Mouse (Mus musculus): ENCODE measurements at regions not wholly inside any gene's neighbourhood (a gene's known extent, or its start where the extent isn't known, plus 50 kb on each side); places are given as distances from the start of the nearest gene placed in this dataset.

DNA sequence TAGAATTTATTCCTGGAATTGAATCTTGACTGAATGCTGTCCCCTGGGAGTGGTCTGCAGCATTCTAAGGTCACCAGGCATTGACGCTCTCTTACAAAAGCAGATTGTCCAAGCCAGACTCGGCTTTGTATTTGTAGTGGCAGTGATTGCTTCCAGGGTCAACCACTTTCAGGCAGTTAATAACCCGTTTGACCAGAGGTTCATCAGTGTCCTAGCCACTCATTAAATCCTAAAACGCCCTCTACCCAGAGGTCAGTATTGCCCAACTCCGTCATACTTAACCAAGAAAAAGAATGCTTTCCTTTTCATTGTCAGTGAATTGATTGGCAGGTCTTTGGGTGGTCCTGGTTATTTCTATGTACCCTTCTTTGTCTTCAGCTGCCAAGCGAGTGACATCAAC is 194.6 kb upstream of the Mctp2 start:
- TF ChIP-seq POLR2A (IDR thresholded peaks at IDR 0.05; ENCODE audit: low read depth, low read length) = no peak
- no peak for TF ChIP-seq CTCF (IDR thresholded peaks at IDR 0.05; ENCODE audit: extremely low read depth, insufficient read length, insufficient replicate concordance, low read depth, low read length)
